Mouse (Mus musculus) cerebellum, postnatal 25 days (tissue): ENCODE measurements around the gene Mbtps1.

Source experiments
- DNase-seq, 2 experiments: peaks; one replicate each; pipeline ENCODE4 v3.0.0; 2021; ENCODE audit warnings: mixed read lengths in 2 of 2

Gene Mbtps1

GRCm38 (mm10) chr8:119501598-119501997 lies 56.9 kb downstream of the Mbtps1 start, which contains the start of gene Slc38a8:
Gene Slc38a8, minus strand, starts transcription at chr8:119501698.
- no peak for DNase-seq

DNA sequence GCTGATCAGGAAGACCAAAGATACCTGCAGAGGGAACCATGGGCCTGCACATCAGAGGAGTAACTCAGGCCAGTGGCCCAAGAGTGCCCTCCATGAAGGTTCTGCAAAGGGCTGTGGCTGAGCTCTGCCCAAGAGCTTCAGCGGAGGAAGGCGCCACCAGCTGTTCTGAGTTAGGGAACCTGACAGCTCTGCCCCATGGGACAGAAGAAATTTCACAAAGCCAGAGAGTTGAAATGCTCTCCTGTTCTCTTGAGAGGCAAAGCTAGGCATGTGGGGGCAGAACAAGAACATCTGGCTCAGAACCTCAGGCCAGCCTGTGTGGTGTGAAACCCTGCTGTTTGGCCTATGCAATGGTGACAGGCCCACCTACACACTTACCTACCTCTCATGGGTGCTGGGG lies 58.7 kb downstream of the Mbtps1 start:
- no peak for DNase-seq

DNA sequence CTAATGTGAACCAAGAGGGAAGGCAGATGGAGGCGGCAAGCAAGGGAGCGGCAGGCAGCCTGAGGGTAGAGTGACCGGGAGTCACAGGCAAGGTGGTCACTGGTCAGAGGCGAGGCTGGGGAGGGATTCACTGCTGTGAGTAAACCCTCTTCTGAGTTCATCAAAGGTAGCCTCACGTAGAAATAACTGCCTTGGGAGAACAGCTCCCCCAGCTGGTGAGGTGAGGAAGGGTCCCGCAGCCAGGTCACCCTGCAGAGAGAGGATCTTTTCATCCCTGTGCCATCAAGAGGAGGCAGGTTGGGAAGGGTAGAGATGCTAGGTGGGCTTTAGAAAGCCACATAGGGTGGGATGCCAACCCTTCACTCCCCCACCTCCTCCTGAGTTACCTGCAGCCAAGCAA lies 61.7 kb downstream of the Mbtps1 start:
- peak in 1 of 2 experiments; percentile 30 for DNase-seq

GRCm38 (mm10) chr8:119487093-119487492 lies 71.4 kb downstream of the Mbtps1 start:
- DNase-seq = no peak

DNA sequence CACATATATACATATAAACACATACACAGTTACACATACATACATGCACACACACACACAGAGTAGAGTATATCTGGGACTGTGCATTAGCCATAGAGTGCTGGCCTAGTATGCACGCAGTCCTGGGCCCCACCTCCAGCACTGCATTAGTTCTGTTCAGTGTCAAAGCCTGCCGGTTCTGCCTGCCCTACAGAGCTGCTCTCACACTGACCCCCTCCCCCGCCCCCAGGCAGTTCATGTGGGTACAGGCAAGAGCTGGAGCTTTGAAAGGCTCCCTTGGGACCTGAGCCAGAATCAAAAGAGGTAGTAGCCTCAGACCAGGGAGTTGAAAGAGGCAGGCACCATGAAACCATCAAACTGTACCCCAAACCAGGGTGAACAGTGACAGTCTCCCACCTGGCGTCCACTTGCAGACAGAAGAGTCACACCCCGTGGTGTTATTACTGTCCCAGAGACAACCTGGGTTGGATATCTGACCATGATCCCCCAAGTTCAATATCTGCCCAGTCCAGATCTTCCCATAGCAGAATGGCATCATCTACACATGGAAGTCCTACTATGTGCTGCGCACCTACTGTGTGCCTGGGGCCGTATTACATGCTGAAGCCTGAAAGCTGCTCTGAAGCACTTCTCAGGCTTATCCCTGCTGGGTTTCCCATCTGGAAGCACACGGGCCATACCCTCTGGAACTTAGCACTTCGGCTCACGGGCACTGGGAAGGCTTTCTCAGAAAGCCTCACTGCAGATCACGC lies 74.2 kb downstream of the Mbtps1 start:
- no peak for DNase-seq

DNA sequence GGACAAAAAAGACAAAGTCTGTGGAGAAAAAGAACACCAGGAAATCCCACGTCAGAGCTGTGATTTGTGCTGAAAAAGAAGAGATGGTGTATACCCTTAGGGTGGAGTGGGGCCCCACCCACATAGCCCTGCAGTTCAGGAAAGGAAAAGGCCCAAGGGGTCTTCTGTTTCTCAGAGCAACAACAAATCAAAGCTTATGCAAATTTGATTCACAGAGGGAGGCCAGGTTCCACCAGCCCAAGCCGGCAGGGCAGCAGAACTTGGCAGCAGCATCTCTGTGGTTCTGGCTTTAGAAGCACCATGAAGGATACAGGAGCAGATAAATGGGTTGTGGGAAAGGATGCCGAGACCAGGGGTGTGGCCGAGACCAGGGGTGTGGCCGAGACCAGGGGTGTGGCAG lies 79.9 kb downstream of the Mbtps1 start:
- DNase-seq = no peak

GRCm38 (mm10) chr8:119468091-119468490 lies 90.4 kb downstream of the Mbtps1 start:
- no peak for DNase-seq

DNA sequence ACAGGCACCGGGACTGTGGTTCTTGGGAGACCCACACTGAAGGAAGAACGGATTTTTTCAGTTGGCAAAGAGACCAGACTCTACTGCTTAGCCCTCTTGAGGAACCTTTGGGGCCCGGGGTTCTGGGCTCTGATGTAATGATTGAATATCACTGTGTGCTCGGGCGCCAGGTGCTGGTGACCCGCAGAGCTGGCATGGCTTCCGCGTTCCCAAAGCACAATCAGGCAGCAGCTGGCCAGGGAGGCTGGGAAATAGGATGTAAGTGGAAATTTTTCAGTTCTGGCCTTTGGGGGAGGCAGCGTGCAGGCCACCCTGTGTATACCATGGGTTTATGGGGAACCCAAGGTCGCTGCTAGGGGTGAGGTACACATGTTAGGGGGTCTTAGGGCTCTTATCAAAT lies 91.7 kb downstream of the Mbtps1 start:
- peak in 1 of 2 experiments; percentile 27 for DNase-seq

DNA sequence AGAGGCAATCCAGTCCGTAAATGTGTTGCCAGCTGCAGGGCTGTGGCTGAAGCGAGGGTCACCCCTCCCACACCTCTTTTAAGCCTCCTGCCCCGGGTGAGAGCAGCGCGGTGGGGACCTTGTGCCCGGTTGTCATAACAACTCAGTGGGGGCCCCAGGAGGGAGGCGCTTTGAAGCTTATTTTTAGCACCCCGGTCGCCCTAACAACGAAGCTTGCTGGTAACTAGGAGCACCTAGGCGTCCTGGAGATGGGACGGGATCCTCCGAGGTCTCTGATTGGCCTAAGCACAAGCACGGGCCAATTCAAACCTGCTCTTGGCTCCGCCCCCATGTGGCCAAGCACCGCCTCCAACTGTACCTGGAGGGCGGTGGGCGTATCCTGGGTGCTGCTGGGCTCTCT lies 92.4 kb downstream of the Mbtps1 start:
- DNase-seq = peak in 1 of 2 experiments; percentile 19

DNA sequence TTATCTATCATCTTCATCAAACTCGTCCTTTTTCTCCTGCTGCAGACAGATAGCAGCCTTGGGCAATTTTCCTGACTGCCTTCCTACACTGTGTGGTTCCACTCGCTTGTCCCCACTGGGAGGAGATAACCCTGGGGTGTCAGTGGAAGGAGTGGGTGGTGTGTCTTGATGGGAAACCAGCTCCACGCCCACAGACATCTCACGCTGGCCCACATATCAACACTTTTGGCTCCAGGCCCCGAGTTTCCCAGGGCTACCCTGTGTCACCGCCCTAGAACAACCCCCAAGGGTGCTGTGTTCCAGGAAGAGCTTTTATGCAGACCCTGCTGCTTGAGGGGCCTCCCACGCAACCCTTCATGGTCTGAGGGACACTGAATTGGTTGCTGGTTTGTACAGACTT lies 94.8 kb downstream of the Mbtps1 start:
- no peak for DNase-seq

DNA sequence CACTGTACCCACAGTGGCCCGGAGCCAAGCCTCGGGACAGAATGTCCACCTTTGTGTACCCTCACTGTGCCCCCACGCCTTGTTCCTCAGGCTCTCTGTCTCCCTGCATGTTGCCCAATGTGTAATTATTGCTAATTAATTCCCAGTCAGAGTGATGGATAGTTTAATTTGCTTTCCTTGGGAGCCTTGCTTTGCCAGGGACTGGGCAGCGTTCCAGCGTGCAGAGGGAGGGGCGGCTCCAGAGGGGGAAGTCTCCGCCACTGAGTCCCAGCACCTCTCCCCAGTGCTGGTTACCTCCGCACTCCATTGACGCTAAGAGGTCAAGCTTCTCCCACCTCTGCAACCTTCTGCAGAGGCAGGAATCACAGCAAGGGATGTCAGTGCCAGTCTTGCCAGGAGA lies 97.2 kb downstream of the Mbtps1 start:
- no peak for DNase-seq

DNA sequence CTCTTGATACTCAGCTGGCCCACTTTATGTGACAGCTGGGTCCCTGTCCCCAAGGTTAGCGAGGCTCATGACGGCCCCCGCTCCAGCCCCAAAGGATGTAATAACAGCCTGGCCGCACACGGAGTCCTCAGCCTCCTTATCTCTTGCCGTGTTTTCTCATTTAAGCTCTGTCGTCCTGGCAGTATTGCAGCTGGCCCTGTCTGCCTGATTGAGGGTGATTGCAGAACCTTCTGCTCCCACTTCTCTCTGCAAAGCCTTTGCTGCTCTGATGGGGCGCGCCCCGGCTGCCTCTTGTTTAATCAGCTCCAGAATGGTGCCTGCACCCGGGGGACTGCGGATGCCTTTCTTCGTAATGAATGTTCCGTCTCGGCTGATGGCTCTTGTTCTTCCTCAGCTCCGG lies 98.8 kb downstream of the Mbtps1 start:
- DNase-seq = no peak
